ENCODE assay signal across 9 mouse cellular contexts in genomic region chr17:34143033-34143432, GRCm38 (mm10). TPM values are rescaled to one million over a fixed set of nuclear protein-coding genes. Genes with fewer than 3 reads are reported as not detected.
DNase-seq lines count a peak whose midpoint lies in the region; ATAC-seq lines count a peak whose summit lies in the region.
"Had no signal": no experiment of that assay in that cellular context is flagged by ENCODE, and none has a peak within 500 bp of the region (broad histone marks: within the 10 kb centered on the region; RNA-seq: fewer than 3 reads in every experiment).

TSS of gene H2-DMb2 (plus strand) at chr17:34143307.

- no peak for ATAC-seq in embryonic facial prominence, embryonic 11.5 days (replicated peaks; ENCODE audit: insufficient number of reproducible peaks, low FRiP score, low TSS enrichment, low read depth)
- ATAC-seq in hindbrain, embryonic 16.5 days = no peak
- ATAC-seq in hindbrain, embryonic 14.5 days (ENCODE audit: low FRiP score) = no peak
- ATAC-seq: Patski had no signal

- H3K4me3 ChIP-seq in heart, embryonic 10.5 days = no peak within 1 kb of the TSS
- H3K4me3 ChIP-seq in embryonic facial prominence, embryonic 11.5 days (ENCODE audit: low read depth, low read length) = no peak within 1 kb of the TSS
- H3K4me3 ChIP-seq in hindbrain, embryonic 16.5 days (ENCODE audit: low read length) = no peak within 1 kb of the TSS
- H3K4me3 ChIP-seq in hindbrain, embryonic 14.5 days (replicated peaks; ENCODE audit: low read length) = no peak within 1 kb of the TSS

- no peak within 1 kb of the TSS for H3K9ac ChIP-seq in embryonic facial prominence, embryonic 11.5 days (replicated peaks; ENCODE audit: low read length)
- H3K9ac ChIP-seq in hindbrain, embryonic 16.5 days (ENCODE audit: low read depth, low read length) = no peak within 1 kb of the TSS
- no peak within 1 kb of the TSS for H3K9ac ChIP-seq in hindbrain, embryonic 14.5 days

- DNase-seq in heart, adult 11 months = peak; percentile 99
- DNase-seq in heart, embryonic 10.5 days (ENCODE audit: low spot score) = no peak
- peak; percentile 35 for DNase-seq in embryonic facial prominence, embryonic 11.5 days (ENCODE audit: low spot score)
- DNase-seq in kidney, postnatal 14 days = peak; percentile 57
- peak; percentile 76 to 82 for DNase-seq in monocyte, adult 2 months (ENCODE audit: low read depth in 1 of 2, low spot score in 2 of 2)
- DNase-seq in hindbrain, embryonic 14.5 days (ENCODE audit: low spot score) = no peak
- no peak for DNase-seq in embryo, embryonic 10.5 days (ENCODE audit: low spot score)

- peaks cover 53% of the 10 kb centered on the region for H3K27me3 ChIP-seq in heart, embryonic 10.5 days (ENCODE audit: insufficient read depth, poor library complexity, severe bottlenecking)
- H3K27me3 ChIP-seq in embryonic facial prominence, embryonic 11.5 days (ENCODE audit: control insufficient read depth, insufficient read depth, low read length) = peaks cover 4% of the 10 kb centered on the region
- H3K27me3 ChIP-seq in hindbrain, embryonic 16.5 days (replicated peaks; ENCODE audit: control insufficient read depth, insufficient read depth, low read length) = peaks cover 28% of the 10 kb centered on the region
- peaks cover 35% of the 10 kb centered on the region for H3K27me3 ChIP-seq in hindbrain, embryonic 14.5 days (ENCODE audit: control insufficient read depth, insufficient read depth, low read length)

- H3K36me3 ChIP-seq in heart, embryonic 10.5 days = no peaks in the 10 kb centered on the region
- H3K36me3 ChIP-seq in embryonic facial prominence, embryonic 11.5 days (replicated peaks; ENCODE audit: control insufficient read depth, insufficient read depth, low read depth, low read length) = no peaks in the 10 kb centered on the region
- H3K36me3 ChIP-seq in hindbrain, embryonic 16.5 days (ENCODE audit: control insufficient read depth, insufficient read depth, low read length) = no peaks in the 10 kb centered on the region
- H3K36me3 ChIP-seq in hindbrain, embryonic 14.5 days (replicated peaks; ENCODE audit: control insufficient read depth, insufficient read depth) = no peaks in the 10 kb centered on the region

- WGBS in heart, embryonic 10.5 days = 41% methylated on average over 7 of the region's 7 CpGs
- WGBS in embryonic facial prominence, embryonic 11.5 days = 27% methylated on average over 7 of the region's 7 CpGs
- WGBS in hindbrain, embryonic 16.5 days = 30% methylated on average over 7 of the region's 7 CpGs
- 23% methylated on average over 7 of the region's 7 CpGs for WGBS in hindbrain, embryonic 14.5 days

- peaks cover 21% of the 10 kb centered on the region for H3K4me1 ChIP-seq in heart, embryonic 10.5 days
- H3K4me1 ChIP-seq in embryonic facial prominence, embryonic 11.5 days (ENCODE audit: control insufficient read depth, insufficient read depth, low read length) = no peaks in the 10 kb centered on the region; the same call in 1 of the 2 replicates
- peaks cover 12% of the 10 kb centered on the region for H3K4me1 ChIP-seq in hindbrain, embryonic 16.5 days (ENCODE audit: control insufficient read depth, insufficient read depth, low read depth, low read length)
- peaks cover 10% of the 10 kb centered on the region; the same call in 1 of the 2 replicates for H3K4me1 ChIP-seq in hindbrain, embryonic 14.5 days (replicated peaks; ENCODE audit: control insufficient read depth, insufficient read depth, low read length)

- no peaks in the 10 kb centered on the region for H3K9me3 ChIP-seq in heart, embryonic 10.5 days
- no peaks in the 10 kb centered on the region for H3K9me3 ChIP-seq in embryonic facial prominence, embryonic 11.5 days (replicated peaks; ENCODE audit: control insufficient read depth, low read length)
- no peaks in the 10 kb centered on the region for H3K9me3 ChIP-seq in hindbrain, embryonic 16.5 days (ENCODE audit: control insufficient read depth, low read length)
- H3K9me3 ChIP-seq in hindbrain, embryonic 14.5 days (ENCODE audit: control insufficient read depth, low read length) = no peaks in the 10 kb centered on the region

- H3K4me2 ChIP-seq in embryonic facial prominence, embryonic 11.5 days (ENCODE audit: low read depth, low read length) = no peak within 1 kb of the TSS; the same call in 1 of the 2 replicates
- no peak within 1 kb of the TSS for H3K4me2 ChIP-seq in hindbrain, embryonic 16.5 days (ENCODE audit: low read length)
- H3K4me2 ChIP-seq in hindbrain, embryonic 14.5 days (replicated peaks) = no peak within 1 kb of the TSS

- no peak within 1 kb of the TSS for H3K27ac ChIP-seq in heart, embryonic 10.5 days
- no peak within 1 kb of the TSS for H3K27ac ChIP-seq in embryonic facial prominence, embryonic 11.5 days (replicated peaks; ENCODE audit: low read depth, low read length)
- H3K27ac ChIP-seq in hindbrain, embryonic 16.5 days (ENCODE audit: low read depth, low read length) = no peak within 1 kb of the TSS
- no peak within 1 kb of the TSS for H3K27ac ChIP-seq in hindbrain, embryonic 14.5 days

RNA-seq across cellular contexts. Expression of gene H2-DMb2, which starts in this region (rescaled TPM):
- polyA plus RNA-seq in heart, embryonic 10.5 days (2016; fragmentation: Nextera tagmentation; extraction: Ambion mirVana) = 0.18 TPM in 1 of 2 replicates, not detected in the other
- polyA plus RNA-seq in embryonic facial prominence, embryonic 11.5 days (2014; fragmentation: Nextera tagmentation; extraction: Ambion mirVana) = not detected in 2 replicates
- 0.25 and 0.28 TPM in 2 replicates for polyA plus RNA-seq in hindbrain, embryonic 16.5 days (2015; fragmentation: Nextera tagmentation; extraction: Ambion mirVana)
- polyA plus RNA-seq in hindbrain, embryonic 14.5 days (2014; fragmentation: Nextera tagmentation; extraction: Ambion mirVana) = 0.16 TPM in 1 of 2 replicates, not detected in the other

Comparison
In these comparisons a context has a peak if more than half of its experiments do, and no peak if none do; other contexts are left out.
1. DNase-seq: peak in heart, adult 11 months (single experiment), kidney, postnatal 14 days (single experiment) and monocyte, adult 2 months (2 of 2); none in heart, embryonic 10.5 days (single experiment), hindbrain, embryonic 14.5 days (single experiment) and embryo, embryonic 10.5 days (single experiment).
2. Peak in DNase-seq in embryonic facial prominence, embryonic 11.5 days; RNA of the gene not detected or under 1 TPM.